Mouse (Mus musculus) ES-E14 (cell line): ENCODE measurements around the gene Ttll12. TPM values are rescaled to one million over a fixed set of nuclear protein-coding genes. Genes with fewer than 3 reads are reported as not detected.

ENCODE experiments used
- DNase-seq: peaks from one replicate; pipeline ENCODE4 v3.0.0-alpha.2; 2013; ENCODE audit warnings: low read depth, low spot score
- H3K27ac ChIP-seq: 2 replicates; pipeline ENCODE4 v1.5.1; 2012; ENCODE audit warnings: low read depth, mild to moderate bottlenecking, low read length, moderate library complexity, mixed read lengths; ENCODE audit not compliant: poor library complexity, insufficient read depth, severe bottlenecking
- H3K36me3 ChIP-seq: 2 replicates; pipeline ENCODE4 v1.6.1; 2012; ENCODE audit warnings: mild to moderate bottlenecking, low read length, moderate library complexity, mixed read lengths; ENCODE audit not compliant: control insufficient read depth, poor library complexity, insufficient read depth, severe bottlenecking
- H3K4me1 ChIP-seq, 2 experiments: fragments of 150-350 bp in 1 of 2; sonication (generic) in 1 of 2; 2 replicates each; pipeline ENCODE4 v1.6.1; 2012; ENCODE audit warnings: low read length in 2 of 2, mild to moderate bottlenecking in 1 of 2, mixed read lengths in 1 of 2; ENCODE audit not compliant: control insufficient read depth in 2 of 2, insufficient read depth in 2 of 2, poor library complexity in 1 of 2
- H3K4me3 ChIP-seq, 2 experiments: fragments of 150-350 bp in 1 of 2; sonication (generic) in 1 of 2; 2 replicates each; pipeline ENCODE4 v1.5.1; 2012; ENCODE audit warnings: low read length in 2 of 2, low read depth in 1 of 2, mild to moderate bottlenecking in 1 of 2, mixed read lengths in 1 of 2; ENCODE audit not compliant: insufficient read depth in 1 of 2, poor library complexity in 1 of 2, severe bottlenecking in 1 of 2
- H3K9ac ChIP-seq: 2 replicates; pipeline ENCODE4 v1.6.1; 2012; ENCODE audit warnings: low read depth, mild to moderate bottlenecking, low read length, mixed read lengths; ENCODE audit not compliant: poor library complexity, insufficient read depth, severe bottlenecking
- H3K9me3 ChIP-seq: fragments of 150-350 bp; sonication (generic); 2 replicates; pipeline ENCODE4 v1.6.1; 2012; ENCODE audit warnings: low read depth, mild to moderate bottlenecking, low read length; ENCODE audit not compliant: control insufficient read depth, insufficient read depth
- CHD2 ChIP-seq: IDR thresholded peaks from 2 replicates; pipeline ENCODE4 v1.6.1; 2014; ENCODE audit warnings: mild to moderate bottlenecking, low read depth, low read length, inconsistent platforms
- HCFC1 ChIP-seq: IDR thresholded peaks from 2 replicates; pipeline ENCODE4 v1.6.1; 2012; ENCODE audit warnings: low read length, inconsistent platforms, borderline replicate concordance; ENCODE audit not compliant: insufficient read depth
- MAFK ChIP-seq: IDR thresholded peaks from 2 replicates; pipeline ENCODE4 v1.6.1; 2014; ENCODE audit warnings: mild to moderate bottlenecking, low read depth, low read length, inconsistent platforms; ENCODE audit not compliant: insufficient read depth
- ZC3H11A ChIP-seq: IDR thresholded peaks from 2 replicates; pipeline ENCODE4 v1.6.1; 2012; ENCODE audit warnings: low read depth, mild to moderate bottlenecking, inconsistent platforms, low read length, borderline replicate concordance
- ZNF384 ChIP-seq: IDR thresholded peaks from 2 replicates; pipeline ENCODE4 v1.6.1; 2012; ENCODE audit warnings: low read depth, low read length, inconsistent platforms
- in situ Hi-C, 2 experiments: fragments of 600-800 bp; cut with MboI; formaldehyde crosslinking; loops; one replicate each; pipeline ENCODE4 v1.15.1; 2025; ENCODE audit warnings: low sequenced_read_pairs in 2 of 2, inconsistent platforms in 1 of 2; ENCODE audit not compliant: unreplicated experiment in 2 of 2
- total RNA-seq: library from RNA; depleted of rRNA; stranded (reverse); fragments of 300-350 nt; gene quantifications from 2 replicates; pipeline ENCODE4 v1.2.3, GENCODE M21; 2012

Gene Ttll12
- total RNA-seq, 1 experiment, result 45.5 TPM

DNA sequence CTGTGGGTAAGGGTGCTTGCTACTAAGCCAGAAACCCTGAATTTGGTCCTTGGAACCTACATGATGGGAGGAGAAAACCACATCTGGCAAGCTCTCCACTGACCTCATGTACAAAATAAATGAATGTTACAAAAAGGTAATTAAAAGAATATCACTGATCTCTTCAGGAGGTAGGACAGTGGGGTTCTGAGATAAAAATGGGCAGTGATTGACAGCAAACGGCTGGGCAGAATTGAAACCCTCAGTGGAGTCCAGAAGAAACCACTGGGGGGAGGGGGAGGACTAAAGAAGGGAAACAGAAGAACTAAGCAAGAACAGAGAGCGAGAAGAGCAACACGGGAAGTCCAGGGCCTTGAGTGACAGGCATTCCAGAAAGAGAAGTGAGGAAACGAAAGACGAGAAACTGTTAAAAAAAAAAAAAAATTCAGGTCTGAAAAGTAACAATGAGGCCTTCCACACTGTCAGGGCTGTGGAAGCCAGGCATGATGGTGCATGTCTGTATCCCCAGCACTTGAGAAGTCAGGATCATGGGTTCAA, 33.9 kb downstream of the Ttll12 start:
- H3K36me3 ChIP-seq, result no peaks in the 10 kb centered on the region
- peaks cover 2 to 21% of the 10 kb centered on the region in 2 experiments; a peak in 1 of 4 replicates for H3K4me1 ChIP-seq
- in situ Hi-C loops, result no loop called here
- H3K4me3 ChIP-seq, result no peak overlapping the region
- H3K9me3 ChIP-seq, result no peaks in the 10 kb centered on the region
- H3K9ac ChIP-seq, result no peak overlapping the region
- DNase-seq, result no peak
- TF ChIP-seq ZC3H11A (no peak), CHD2 (no peak), ZNF384 (no peak)
- no peak overlapping the region for H3K27ac ChIP-seq

GRCm38 (mm10) chr15:83555161-83555974, 39.6 kb downstream of the Ttll12 start:
- peaks cover 11% of the 10 kb centered on the region; the same call in 1 of the 2 replicates for H3K36me3 ChIP-seq
- in situ Hi-C loops, result no loop called here
- no peaks in the 10 kb centered on the region for H3K9me3 ChIP-seq
- H3K4me1 ChIP-seq, result no peaks in the 10 kb centered on the region
- peak overlapping the region; percentile 96 to 99 for H3K4me3 ChIP-seq
- no peak for TF ChIP-seq HCFC1
- no peak for TF ChIP-seq CHD2
- no peak for TF ChIP-seq ZNF384
- no peak for TF ChIP-seq MAFK
- no peak for TF ChIP-seq ZC3H11A
- DNase-seq, result peak; percentile 68
- H3K9ac ChIP-seq, result peak overlapping the region; percentile 100
- H3K27ac ChIP-seq, result peak overlapping the region; percentile 75

- in situ Hi-C loops, result no loop called here
- Histone ChIP-seq H3K36me3 (peaks cover 19% of the 10 kb centered on the region), H3K9me3 (no peaks in the 10 kb centered on the region), H3K4me3 (no peak overlapping the region), H3K27ac (no peak overlapping the region), H3K9ac (no peak overlapping the region), H3K4me1 (no peaks in the 10 kb centered on the region)
- TF ChIP-seq ZC3H11A (no peak), HCFC1 (no peak), CHD2 (no peak), ZNF384 (no peak), MAFK (no peak)
- no peak for DNase-seq
These were observed 41.1 kb downstream of the Ttll12 start for GRCm38 (mm10) chr15:83553831-83554230.

- Histone ChIP-seq H3K4me3 (no peak overlapping the region), H3K9ac (no peak overlapping the region), H3K27ac (no peak overlapping the region), H3K9me3 (no peaks in the 10 kb centered on the region), H3K36me3 (peaks cover 45% of the 10 kb centered on the region), H3K4me1 (peaks cover 0 to 5% of the 10 kb centered on the region in 2 experiments; a peak in 1 of 4 replicates)
- TF ChIP-seq HCFC1 (no peak), ZNF384 (no peak), ZC3H11A (no peak), MAFK (no peak), CHD2 (no peak)
- in situ Hi-C loops, result no loop called here
- no peak for DNase-seq
These were observed 44.8 kb downstream of the Ttll12 start for GRCm38 (mm10) chr15:83550137-83550536.
